Mouse (Mus musculus) embryonic fibroblast, embryonic 13.5 days (primary cell): ENCODE data around the gene Lmbr1.

Experiments used
- CTCF ChIP-seq: IDR thresholded peaks from 2 replicates; pipeline ENCODE4 v1.5.1; 2011; ENCODE audit warnings: mild to moderate bottlenecking, control low read depth, low read length, moderate library complexity, borderline replicate concordance; ENCODE audit not compliant: insufficient read depth
- POLR2A ChIP-seq: IDR thresholded peaks from 2 replicates; pipeline ENCODE4 v1.6.1; 2011; ENCODE audit warnings: low read depth, mild to moderate bottlenecking, control low read depth, low read length, moderate library complexity

GRCm38 (mm10) chr5:29199868-29200267, 178.3 kb downstream of the Lmbr1 start:
- TF ChIP-seq CTCF (no peak), POLR2A (no peak)
